Mouse (Mus musculus) kidney, embryonic 14.5 days (tissue): Measurements from ENCODE around the gene Kalrn. TPM values are rescaled to one million over a fixed set of nuclear protein-coding genes. Genes with fewer than 3 reads are reported as not detected.
A peak's percentile ranks its signal among the peaks of the same experiment; 100 is the strongest.

Source experiments
- ATAC-seq: fragments of 200-750 bp; cut with Nextera tagmentation; 2 replicates; pipeline ENCODE4 v1.8.0; 2017; ENCODE audit warnings: moderate number of reproducible peaks, mild to moderate bottlenecking, moderate TSS enrichment, moderate library complexity; ENCODE audit not compliant: low FRiP score, low TSS enrichment
- H3K27ac ChIP-seq: fragments of 300-500 bp; sonication (generic); 2 replicates; pipeline ENCODE4 v1.5.1; 2014; ENCODE audit warnings: low read depth, mild to moderate bottlenecking, low read length, moderate library complexity, mixed read lengths
- H3K27me3 ChIP-seq: fragments of 300-500 bp; sonication (generic); 2 replicates; pipeline ENCODE4 v1.6.1; 2014; ENCODE audit warnings: mild to moderate bottlenecking, low read length; ENCODE audit not compliant: control insufficient read depth, insufficient read depth
- H3K36me3 ChIP-seq: fragments of 300-500 bp; sonication (generic); 2 replicates; pipeline ENCODE4 v1.6.1; 2014; ENCODE audit warnings: low read length, mixed read lengths; ENCODE audit not compliant: control insufficient read depth, insufficient read depth
- H3K4me1 ChIP-seq: fragments of 300-500 bp; sonication (generic); 2 replicates; pipeline ENCODE4 v1.6.1; 2014; ENCODE audit warnings: low read length, mixed read lengths; ENCODE audit not compliant: control insufficient read depth, insufficient read depth
- H3K4me2 ChIP-seq: fragments of 300-500 bp; sonication (generic); replicated peaks from 2 replicates; pipeline ENCODE4 v1.6.1; 2014; ENCODE audit warnings: low read depth, mild to moderate bottlenecking, low read length
- H3K4me3 ChIP-seq: fragments of 300-500 bp; sonication (generic); 2 replicates; pipeline ENCODE4 v1.5.1; 2014; ENCODE audit warnings: mild to moderate bottlenecking, low read length
- H3K9ac ChIP-seq: fragments of 300-500 bp; sonication (generic); 2 replicates; pipeline ENCODE4 v1.6.1; 2014; ENCODE audit warnings: low read depth, mild to moderate bottlenecking, low read length, moderate library complexity
- H3K9me3 ChIP-seq: fragments of 300-500 bp; sonication (generic); 2 replicates; pipeline ENCODE4 v1.6.1; 2016; ENCODE audit warnings: low read length; ENCODE audit not compliant: control insufficient read depth
- WGBS: fragments of 180-500 bp; shearing (Covaris S2); extraction: QIAGEN DNeasy Blood & Tissue Kit; methylation state at CpG from one replicate; pipeline ENCODE4 v1.1.7; 2014; 5-methylcytosine and 5-hydroxymethylcytosine counted together
- polyA plus RNA-seq: library from polyadenylated mRNA; unstranded; fragments of >200 nt; fragmentation: Nextera tagmentation; extraction: Ambion mirVana; gene quantifications from 2 replicates; pipeline ENCODE4 v1.2.1, GENCODE M21; 2014

Gene Kalrn
- polyA plus RNA-seq, 1 experiment from 2014 or later: 16.0 TPM

- H3K4me3 ChIP-seq: no peak overlapping the region
- H3K9ac ChIP-seq: no peak overlapping the region
- WGBS: 88% methylated on average over 4 of the region's 4 CpGs
- no peaks in the 10 kb centered on the region for H3K27me3 ChIP-seq
- H3K27ac ChIP-seq: no peak overlapping the region
- H3K9me3 ChIP-seq: no peaks in the 10 kb centered on the region
- no peak for ATAC-seq
- peaks cover 45% of the 10 kb centered on the region for H3K4me1 ChIP-seq
- no peak overlapping the region for H3K4me2 ChIP-seq
- peaks cover 8% of the 10 kb centered on the region; the same call in 1 of the 2 replicates for H3K36me3 ChIP-seq
These were observed 629.2 kb downstream of the Kalrn start for GRCm38 (mm10) chr16:33944126-33944525.

DNA sequence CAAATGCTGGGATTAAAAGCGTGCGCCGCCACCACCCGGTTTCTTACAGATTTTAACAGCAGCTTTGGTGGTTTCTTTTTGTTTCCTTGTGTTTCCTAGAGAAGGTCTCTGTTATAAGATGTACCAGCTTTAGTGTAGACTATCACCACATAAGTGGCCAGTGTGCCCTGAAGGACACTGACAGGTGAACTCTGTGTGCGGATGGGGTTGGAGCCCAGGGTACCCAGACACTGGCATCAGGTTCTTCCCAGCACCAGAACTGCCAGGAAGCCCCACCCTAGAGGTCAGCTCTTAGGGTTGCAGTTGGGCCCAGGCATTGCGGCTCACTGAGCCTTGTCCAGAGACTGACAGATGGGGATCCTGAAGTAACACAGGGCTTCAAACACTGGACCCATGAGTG, 629.9 kb downstream of the Kalrn start:
- H3K4me1 ChIP-seq: peaks cover 52% of the 10 kb centered on the region
- H3K4me3 ChIP-seq: no peak overlapping the region
- no peak for ATAC-seq
- H3K9ac ChIP-seq: no peak overlapping the region
- WGBS: 97% methylated on average over 6 of the region's 6 CpGs
- H3K9me3 ChIP-seq: no peaks in the 10 kb centered on the region
- H3K27ac ChIP-seq: no peak overlapping the region
- no peaks in the 10 kb centered on the region for H3K27me3 ChIP-seq
- peaks cover 2% of the 10 kb centered on the region; the same call in 1 of the 2 replicates for H3K36me3 ChIP-seq
- no peak overlapping the region for H3K4me2 ChIP-seq

DNA sequence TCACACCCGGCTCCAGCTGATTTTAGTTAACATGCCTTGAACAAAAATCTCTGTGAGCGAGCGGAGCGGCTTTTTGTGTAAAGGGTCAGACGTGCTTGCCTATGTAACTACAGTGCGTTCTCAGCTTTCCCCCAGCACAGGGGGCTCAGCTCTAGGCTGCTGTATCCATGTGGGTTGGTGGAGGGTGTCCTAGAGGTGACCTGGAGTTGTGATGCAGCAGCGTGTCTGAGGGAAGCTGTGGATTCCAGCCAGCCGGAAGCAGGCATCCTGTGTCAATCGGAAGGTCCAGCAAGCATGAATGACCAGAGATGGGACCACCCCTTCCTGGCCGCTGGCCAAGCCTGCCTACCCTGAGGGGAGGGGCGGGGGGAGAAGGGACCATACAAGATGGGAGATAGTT, 631.0 kb downstream of the Kalrn start:
- Histone ChIP-seq H3K4me2 (no peak overlapping the region), H3K4me3 (no peak overlapping the region), H3K9ac (no peak overlapping the region), H3K4me1 (peaks cover 56% of the 10 kb centered on the region), H3K36me3 (no peaks in the 10 kb centered on the region; the same call in 1 of the 2 replicates), H3K9me3 (no peaks in the 10 kb centered on the region), H3K27ac (no peak overlapping the region; the same call in 1 of the 2 replicates), H3K27me3 (no peaks in the 10 kb centered on the region)
- 41% methylated on average over 11 of the region's 11 CpGs for WGBS
- ATAC-seq: peak; percentile 30; the same call in 1 of the 2 replicates

- 33% methylated on average over 11 of the region's 11 CpGs for WGBS
- Histone ChIP-seq H3K27ac (peak overlapping the region; percentile 63; the same call in 1 of the 2 replicates), H3K4me1 (peaks cover 56% of the 10 kb centered on the region)
These were observed 632.0 kb downstream of the Kalrn start for GRCm38 (mm10) chr16:33941271-33941781.

GRCm38 (mm10) chr16:33940095-33940494, 633.2 kb downstream of the Kalrn start:
- no peak overlapping the region for H3K27ac ChIP-seq
- WGBS: 67% methylated on average over 5 of the region's 5 CpGs

More at GRCm38 (mm10) chr16:33941271-33941781, 632.0 kb downstream of the Kalrn start:
- Histone ChIP-seq H3K9ac (no peak overlapping the region), H3K27me3 (no peaks in the 10 kb centered on the region), H3K4me2 (no peak overlapping the region), H3K36me3 (no peaks in the 10 kb centered on the region; the same call in 1 of the 2 replicates), H3K4me3 (no peak overlapping the region), H3K9me3 (no peaks in the 10 kb centered on the region)
- peak; percentile 30 for ATAC-seq

GRCm38 (mm10) chr16:33939636-33940035, 633.7 kb downstream of the Kalrn start:
- Histone ChIP-seq H3K4me2 (no peak overlapping the region), H3K27me3 (no peaks in the 10 kb centered on the region), H3K4me3 (no peak overlapping the region), H3K9ac (no peak overlapping the region), H3K4me1 (peaks cover 53% of the 10 kb centered on the region), H3K9me3 (no peaks in the 10 kb centered on the region), H3K36me3 (no peaks in the 10 kb centered on the region; the same call in 1 of the 2 replicates), H3K27ac (no peak overlapping the region)
- 20% methylated on average over 9 of the region's 9 CpGs for WGBS
- no peak for ATAC-seq

More at GRCm38 (mm10) chr16:33940095-33940494, 633.2 kb downstream of the Kalrn start:
- no peaks in the 10 kb centered on the region for H3K9me3 ChIP-seq
- H3K4me2 ChIP-seq: no peak overlapping the region
- no peaks in the 10 kb centered on the region; the same call in 1 of the 2 replicates for H3K36me3 ChIP-seq
- H3K4me3 ChIP-seq: no peak overlapping the region
- peaks cover 54% of the 10 kb centered on the region for H3K4me1 ChIP-seq
- no peaks in the 10 kb centered on the region for H3K27me3 ChIP-seq
- no peak overlapping the region for H3K9ac ChIP-seq
- no peak for ATAC-seq

DNA sequence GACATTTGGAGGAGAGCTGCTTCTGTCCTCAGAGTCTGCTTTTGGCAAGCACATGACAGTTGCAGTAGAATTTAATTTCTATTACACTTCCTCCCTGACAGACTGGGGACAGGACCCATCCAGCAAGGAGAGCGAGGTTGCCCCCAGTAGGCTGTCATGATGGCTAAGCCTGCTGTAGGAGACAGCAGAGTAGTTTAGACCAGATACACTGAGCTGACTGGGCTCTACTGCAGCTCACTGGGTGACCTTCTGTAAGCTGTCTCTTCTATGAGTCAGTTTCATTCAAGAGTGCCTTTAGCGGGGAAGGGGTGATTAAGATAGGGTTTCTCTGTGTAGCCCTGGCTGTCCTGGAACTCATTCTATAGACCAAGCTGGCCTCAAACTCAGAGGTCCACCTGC, 634.2 kb downstream of the Kalrn start:
- Histone ChIP-seq H3K9ac (no peak overlapping the region), H3K4me1 (peaks cover 58% of the 10 kb centered on the region), H3K36me3 (no peaks in the 10 kb centered on the region; the same call in 1 of the 2 replicates), H3K4me3 (no peak overlapping the region), H3K27ac (no peak overlapping the region), H3K27me3 (no peaks in the 10 kb centered on the region), H3K9me3 (no peaks in the 10 kb centered on the region), H3K4me2 (no peak overlapping the region)
- ATAC-seq: no peak
- WGBS: 47% methylated on average over 2 of the region's 2 CpGs

DNA sequence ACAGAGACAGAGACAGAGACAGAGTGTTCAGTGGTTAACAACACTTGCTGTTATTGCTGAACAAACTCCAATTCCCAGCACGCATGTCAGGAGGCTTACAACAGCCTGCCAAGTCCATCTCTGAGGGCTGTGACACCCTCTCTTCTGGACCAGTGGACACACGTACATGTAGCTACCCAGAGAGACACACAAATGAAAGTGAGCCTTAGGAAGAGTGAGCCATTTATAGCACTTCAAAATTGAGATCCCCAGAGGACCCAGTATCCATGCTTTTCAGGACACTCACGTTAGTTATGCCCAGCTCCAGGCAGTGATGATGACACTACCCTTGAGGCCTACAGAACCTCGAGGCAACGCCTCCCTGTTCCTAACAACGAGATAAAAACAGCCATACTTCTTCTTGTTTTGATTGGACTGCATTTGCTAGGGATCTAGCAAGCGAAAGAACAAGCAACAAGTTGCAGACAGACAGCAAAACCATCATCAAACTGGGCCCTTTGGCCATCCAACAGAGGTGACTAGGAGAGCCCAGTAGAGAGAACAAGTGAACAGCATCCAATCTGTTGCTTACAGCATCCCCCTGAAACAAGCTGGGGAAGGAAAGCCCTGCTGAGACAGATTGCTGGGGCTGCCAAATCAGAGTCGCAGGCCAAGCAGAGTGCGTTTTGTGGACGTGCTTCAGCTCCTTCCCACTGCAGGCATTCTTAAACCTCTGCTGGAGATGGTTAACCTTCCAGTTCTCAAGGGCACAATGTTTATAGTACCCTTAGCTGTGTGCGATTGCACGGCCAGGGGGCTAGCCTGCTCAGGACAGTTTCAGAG, 634.8 kb downstream of the Kalrn start:
- no peaks in the 10 kb centered on the region; the same call in 1 of the 2 replicates for H3K36me3 ChIP-seq
- 52% methylated on average over 12 of the region's 12 CpGs for WGBS
- H3K27ac ChIP-seq: no peak overlapping the region
- no peak overlapping the region for H3K9ac ChIP-seq
- peaks cover 64% of the 10 kb centered on the region for H3K4me1 ChIP-seq
- no peak for ATAC-seq
- H3K4me3 ChIP-seq: no peak overlapping the region
- H3K27me3 ChIP-seq: no peaks in the 10 kb centered on the region
- no peaks in the 10 kb centered on the region for H3K9me3 ChIP-seq
- H3K4me2 ChIP-seq: no peak overlapping the region

DNA sequence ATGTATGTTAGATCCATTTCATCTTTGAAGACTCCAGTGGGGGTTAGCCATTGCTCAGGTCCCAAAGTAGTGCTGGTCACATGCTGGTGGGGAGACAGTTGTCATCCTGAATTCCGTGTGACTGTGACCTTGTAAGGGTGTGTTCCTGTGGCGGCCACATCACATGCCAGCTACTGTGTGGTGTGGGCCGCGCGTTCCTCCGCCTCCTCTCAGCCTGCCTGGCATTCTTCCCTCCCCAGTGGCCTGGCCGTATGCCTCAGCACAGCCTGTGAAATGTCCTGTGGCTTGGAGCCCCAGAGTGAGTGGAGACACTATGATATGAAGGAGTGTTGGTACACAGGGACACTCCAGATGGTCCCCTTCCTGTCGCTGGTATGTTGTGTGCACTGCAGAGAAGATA, 635.8 kb downstream of the Kalrn start:
- H3K9ac ChIP-seq: no peak overlapping the region
- no peak for ATAC-seq
- no peak overlapping the region for H3K4me2 ChIP-seq
- WGBS: 85% methylated on average over 8 of the region's 8 CpGs
- no peaks in the 10 kb centered on the region for H3K27me3 ChIP-seq
- H3K27ac ChIP-seq: no peak overlapping the region
- no peaks in the 10 kb centered on the region; the same call in 1 of the 2 replicates for H3K36me3 ChIP-seq
- peaks cover 61% of the 10 kb centered on the region for H3K4me1 ChIP-seq
- H3K9me3 ChIP-seq: no peaks in the 10 kb centered on the region
- no peak overlapping the region for H3K4me3 ChIP-seq
